In genomic region chr11:97408171-97408570, GRCm38 (mm10) we compare ENCODE assay signal across 8 mouse cellular contexts. TPM values are rescaled to one million over a fixed set of nuclear protein-coding genes. Genes with fewer than 3 reads are reported as not detected.
DNase-seq lines count a peak whose midpoint lies in the region; ATAC-seq and TF ChIP-seq lines count a peak whose summit lies in the region.

No protein-coding gene starts in this region.

- H3K27me3 ChIP-seq in intestine, postnatal 0 days (replicated peaks; ENCODE audit: control insufficient read depth, insufficient read depth, low read length), result 0 out of 2 replicates have a peak, but pooled peaks cover 12% of the 10 kb centered on the region
- H3K27me3 ChIP-seq in intestine, embryonic 15.5 days (replicated peaks), result peaks cover 2% of the 10 kb centered on the region; the same call in 1 of the 2 replicates
- H3K27me3 ChIP-seq in liver, adult 2 months (ENCODE audit: control insufficient read depth, insufficient read depth, low read length), result no peaks in the 10 kb centered on the region

- 3% methylated on average over 6 of the region's 6 CpGs for WGBS in intestine, postnatal 0 days
- 5% methylated on average over 6 of the region's 6 CpGs for WGBS in intestine, embryonic 15.5 days
- WGBS in liver, adult 2 months, result 4% methylated on average over 6 of the region's 6 CpGs
- 3% methylated on average over 6 of the region's 6 CpGs for WGBS in olfactory bulb, adult 2 months

- H3K9me3 ChIP-seq in intestine, postnatal 0 days (ENCODE audit: control insufficient read depth), result no peaks in the 10 kb centered on the region
- no peaks in the 10 kb centered on the region for H3K9me3 ChIP-seq in intestine, embryonic 15.5 days

- peak; percentile 79 for TF ChIP-seq CTCF in intestine, postnatal 0 days (IDR thresholded peaks at IDR 0.05; ENCODE audit: low read depth)
- peak; percentile 48 for TF ChIP-seq CTCF in cortical plate, adult 2 months (IDR thresholded peaks at IDR 0.05; ENCODE audit: extremely low read depth, insufficient read depth, low read length)
- TF ChIP-seq CTCF in liver, adult 2 months (IDR thresholded peaks at IDR 0.05; ENCODE audit: low read depth, low read length), result peak; percentile 57
- peak; percentile 68 for TF ChIP-seq CTCF in olfactory bulb, adult 2 months (IDR thresholded peaks at IDR 0.05; ENCODE audit: insufficient read depth, low read depth, low read length)

- peak; percentile 94 for DNase-seq in ZHBTc4 (ENCODE audit: low read depth, low spot score)
- DNase-seq in heart, postnatal 25 days (ENCODE audit: low spot score), result peak; percentile 51
- peak; percentile 69 for DNase-seq in liver, adult 2 months (ENCODE audit: extremely low read depth, low read depth, low spot score)
- peak; percentile 55 to 80 for DNase-seq in thymus, postnatal 10 days (ENCODE audit: low spot score in 2 of 2)

- ATAC-seq in intestine, postnatal 0 days, result no peak
- ATAC-seq in intestine, embryonic 15.5 days, result no peak

- TF ChIP-seq POLR2A in cortical plate, adult 2 months (IDR thresholded peaks at IDR 0.05; ENCODE audit: extremely low read depth, insufficient read depth, low read length), result no peak
- no peak for TF ChIP-seq POLR2A in liver, adult 2 months (IDR thresholded peaks at IDR 0.05; ENCODE audit: extremely low read depth, insufficient read depth, low read length)
- TF ChIP-seq POLR2A in olfactory bulb, adult 2 months (IDR thresholded peaks at IDR 0.05; ENCODE audit: insufficient read depth, low read depth, low read length), result no peak

- H3K27ac ChIP-seq in intestine, postnatal 0 days (ENCODE audit: low read depth, low read length), result no peak overlapping the region
- no peak overlapping the region for H3K27ac ChIP-seq in intestine, embryonic 15.5 days
- no peak overlapping the region for H3K27ac ChIP-seq in cortical plate, adult 2 months (ENCODE audit: insufficient read depth, low read length)
- H3K27ac ChIP-seq in liver, adult 2 months (replicated peaks; ENCODE audit: insufficient read depth, low read depth, low read length), result 0 out of 2 replicates have a peak overlapping the region, but pooled peaks have one; percentile 10
- H3K27ac ChIP-seq in olfactory bulb, adult 2 months (ENCODE audit: insufficient read depth, low read depth, low read length), result no peak overlapping the region

- no peak overlapping the region for H3K4me2 ChIP-seq in intestine, postnatal 0 days (replicated peaks; ENCODE audit: low read depth)
- H3K4me2 ChIP-seq in intestine, embryonic 15.5 days (replicated peaks), result no peak overlapping the region

- H3K79me2 ChIP-seq in liver, adult 2 months (ENCODE audit: control insufficient read depth, insufficient read depth, low read length), result no peaks in the 10 kb centered on the region

- intact Hi-C loops in heart, postnatal 25 days (cut with DNase I), result loop anchor here (1.0 to 5.0 kb wide), 3 partner anchors 21 to 214 kb away; no protein-coding TSS in a partner anchor

- H3K9ac ChIP-seq in intestine, postnatal 0 days (ENCODE audit: low read depth, low read length), result no peak overlapping the region
- H3K9ac ChIP-seq in intestine, embryonic 15.5 days, result no peak overlapping the region
- no peak overlapping the region for H3K9ac ChIP-seq in liver, adult 2 months (ENCODE audit: low read depth, low read length)

- H3K4me1 ChIP-seq in intestine, postnatal 0 days (replicated peaks; ENCODE audit: control insufficient read depth, insufficient read depth, low read length), result no peaks in the 10 kb centered on the region
- peaks cover 42% of the 10 kb centered on the region for H3K4me1 ChIP-seq in intestine, embryonic 15.5 days (replicated peaks)
- peaks cover 2% of the 10 kb centered on the region; the same call in 1 of the 2 replicates for H3K4me1 ChIP-seq in cortical plate, adult 2 months (ENCODE audit: control insufficient read depth, insufficient read depth, low read length)
- H3K4me1 ChIP-seq in liver, adult 2 months (ENCODE audit: control insufficient read depth, insufficient read depth, low read length), result peaks cover 29% of the 10 kb centered on the region
- H3K4me1 ChIP-seq in olfactory bulb, adult 2 months (ENCODE audit: control insufficient read depth, insufficient read depth, low read length), result peaks cover 32% of the 10 kb centered on the region

- no peak overlapping the region for H3K4me3 ChIP-seq in intestine, postnatal 0 days (ENCODE audit: low read depth, low read length)
- no peak overlapping the region for H3K4me3 ChIP-seq in intestine, embryonic 15.5 days (replicated peaks)
- no peak overlapping the region for H3K4me3 ChIP-seq in cortical plate, adult 2 months (ENCODE audit: insufficient read depth, low read length)
- H3K4me3 ChIP-seq in liver, adult 2 months (ENCODE audit: insufficient read depth, low read depth, low read length), result no peak overlapping the region
- H3K4me3 ChIP-seq in olfactory bulb, adult 2 months (ENCODE audit: insufficient read depth, low read depth, low read length), result no peak overlapping the region

- no peaks in the 10 kb centered on the region for H3K36me3 ChIP-seq in intestine, postnatal 0 days (ENCODE audit: control insufficient read depth, insufficient read depth)
- H3K36me3 ChIP-seq in intestine, embryonic 15.5 days, result no peaks in the 10 kb centered on the region
- no peaks in the 10 kb centered on the region for H3K36me3 ChIP-seq in liver, adult 2 months (ENCODE audit: control insufficient read depth, insufficient read depth, low read length)

RNA-seq across cellular contexts. Expression of gene Arhgap23, which starts 7.2 kb away (rescaled TPM):
- polyA plus RNA-seq in intestine, postnatal 0 days (2015; fragmentation: Nextera tagmentation; extraction: Ambion mirVana), result 3.5 and 4.6 TPM in 2 replicates
- polyA plus RNA-seq in intestine, embryonic 15.5 days (2015; fragmentation: Nextera tagmentation; extraction: Ambion mirVana), result 4.2 and 4.6 TPM in 2 replicates
- 70.2 and 71.5 TPM in 2 replicates for polyA plus RNA-seq in cortical plate, adult 2 months (2012; rRNA removed)
- 10 to 100 TPM; 14.8 to 19.4 TPM for total RNA-seq in heart, postnatal 25 days (2021)
- total RNA-seq in liver, adult 2 months (2014; rRNA removed), result 2.8 and 4.5 TPM in 2 replicates
- polyA plus RNA-seq in liver, adult 2 months (2012; rRNA removed), result 11.3 and 13.6 TPM in 2 replicates
- not detected in 2 replicates for polyA plus RNA-seq in olfactory bulb, adult 2 months (2012; ENCODE audit: insufficient read depth, insufficient read length, low replicate concordance, missing spikeins)

RNA-seq across cellular contexts. Expression of gene Socs7, which starts 45.8 kb away (rescaled TPM):
- polyA plus RNA-seq in intestine, postnatal 0 days (2015; fragmentation: Nextera tagmentation; extraction: Ambion mirVana), result 2.4 and 2.5 TPM in 2 replicates
- polyA plus RNA-seq in intestine, embryonic 15.5 days (2015; fragmentation: Nextera tagmentation; extraction: Ambion mirVana), result 2.6 and 3.5 TPM in 2 replicates
- 47.9 and 49.7 TPM in 2 replicates for polyA plus RNA-seq in cortical plate, adult 2 months (2012; rRNA removed)
- total RNA-seq in heart, postnatal 25 days (2021), result 10 to 100 TPM; 17.9 to 19.9 TPM
- total RNA-seq in liver, adult 2 months (2014; rRNA removed), result 4.0 TPM in 2 replicates
- polyA plus RNA-seq in liver, adult 2 months (2012; rRNA removed), result 3.1 and 3.7 TPM in 2 replicates
- not detected in 2 replicates for polyA plus RNA-seq in olfactory bulb, adult 2 months (2012; ENCODE audit: insufficient read depth, insufficient read length, low replicate concordance, missing spikeins)

RNA-seq across cellular contexts. Expression of gene Gpr179, which starts 56.3 kb away (rescaled TPM):
- 0.07 and 0.20 TPM in 2 replicates for polyA plus RNA-seq in intestine, postnatal 0 days (2015; fragmentation: Nextera tagmentation; extraction: Ambion mirVana)
- 0.10 and 0.20 TPM in 2 replicates for polyA plus RNA-seq in intestine, embryonic 15.5 days (2015; fragmentation: Nextera tagmentation; extraction: Ambion mirVana)
- polyA plus RNA-seq in cortical plate, adult 2 months (2012; rRNA removed), result 0.15 and 0.21 TPM in 2 replicates
- under 1 TPM; 0.05 to 0.06 TPM for total RNA-seq in heart, postnatal 25 days (2021)
- not detected in 2 replicates for total RNA-seq in liver, adult 2 months (2014; rRNA removed)
- polyA plus RNA-seq in liver, adult 2 months (2012; rRNA removed), result 0.01 TPM in 1 of 2 replicates, not detected in the other
- polyA plus RNA-seq in olfactory bulb, adult 2 months (2012; ENCODE audit: insufficient read depth, insufficient read length, low replicate concordance, missing spikeins), result not detected in 2 replicates
